Mouse (Mus musculus) embryonic fibroblast, embryonic 13.5 days (primary cell): ENCODE measurements around the gene Pdzrn4.

ENCODE experiments used
- CTCF ChIP-seq: IDR thresholded peaks from 2 replicates; pipeline ENCODE4 v1.5.1; 2011; ENCODE audit warnings: mild to moderate bottlenecking, control low read depth, low read length, moderate library complexity, borderline replicate concordance; ENCODE audit not compliant: insufficient read depth
- POLR2A ChIP-seq: IDR thresholded peaks from 2 replicates; pipeline ENCODE4 v1.6.1; 2011; ENCODE audit warnings: low read depth, mild to moderate bottlenecking, control low read depth, low read length, moderate library complexity

DNA sequence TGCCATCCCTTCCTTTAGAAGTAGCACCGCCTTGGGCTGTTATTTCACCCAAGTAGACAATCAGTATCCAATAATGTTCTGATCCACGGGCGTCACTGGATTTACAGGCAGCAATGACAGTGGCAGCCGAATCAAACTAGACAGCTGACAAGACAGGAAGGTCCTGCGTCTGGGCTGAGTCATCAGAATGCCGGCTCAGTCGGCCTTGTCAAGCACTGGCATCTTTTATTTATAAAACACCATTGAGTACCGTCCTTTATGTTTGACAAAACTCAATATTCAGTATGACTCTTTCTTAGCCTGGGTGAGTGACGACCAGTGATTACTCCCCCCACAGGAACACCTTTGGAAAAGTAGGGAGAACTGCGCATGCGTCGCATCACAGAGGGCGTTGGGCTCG lies 391.4 kb downstream of the Pdzrn4 start:
- TF ChIP-seq CTCF (no peak), POLR2A (no peak)
